8 mouse cellular contexts compared by ENCODE assay signal in the genomic region with DNA sequence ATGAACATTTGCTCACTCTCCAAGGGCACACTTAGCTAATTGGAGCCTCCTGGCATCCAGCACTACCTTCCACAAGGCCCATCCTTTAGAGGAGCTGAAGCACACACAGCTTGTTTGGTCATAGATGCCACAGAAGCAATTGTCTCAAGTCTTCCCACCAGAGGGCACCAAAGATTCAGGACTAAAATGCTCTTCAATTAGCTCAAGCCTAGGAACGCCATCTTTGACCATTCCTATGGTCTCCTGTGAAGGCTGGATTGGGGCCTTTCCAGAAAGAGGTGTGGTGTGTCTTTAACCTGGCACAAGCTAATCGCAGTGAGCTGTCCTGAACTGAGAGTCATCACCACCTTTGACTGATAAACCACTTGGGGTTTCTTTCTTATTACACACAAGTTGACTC. TPM values are rescaled to one million over a fixed set of nuclear protein-coding genes. Genes with fewer than 3 reads are reported as not detected.
DNase-seq lines count a peak whose midpoint lies in the region; ATAC-seq and TF ChIP-seq lines count a peak whose summit lies in the region.

No protein-coding gene starts in this region.

- H3K27me3 ChIP-seq in heart, embryonic 12.5 days (replicated peaks): no peaks in the 10 kb centered on the region
- no peaks in the 10 kb centered on the region for H3K27me3 ChIP-seq in kidney, embryonic 15.5 days
- H3K27me3 ChIP-seq in limb, embryonic 14.5 days (ENCODE audit: control insufficient read depth, insufficient read depth, low read length): no peaks in the 10 kb centered on the region
- H3K27me3 ChIP-seq in midbrain, postnatal 0 days (ENCODE audit: insufficient read depth, low read length): no peaks in the 10 kb centered on the region
- H3K27me3 ChIP-seq in stomach, embryonic 14.5 days (ENCODE audit: control insufficient read depth, insufficient read depth, low read length): no peaks in the 10 kb centered on the region

- peak; percentile 85 for ATAC-seq in erythroblast, adult 5-6 weeks (replicated peaks; ENCODE audit: low FRiP score, poor library complexity, severe bottlenecking)
- ATAC-seq in heart, embryonic 12.5 days (ENCODE audit: insufficient number of reproducible peaks, low FRiP score): peak; percentile 27
- ATAC-seq in kidney, embryonic 15.5 days (replicated peaks; ENCODE audit: low FRiP score): peak; percentile 33
- peak; percentile 32 for ATAC-seq in limb, embryonic 14.5 days (ENCODE audit: low FRiP score, low read depth)
- peak; percentile 68 for ATAC-seq in midbrain, postnatal 0 days (ENCODE audit: low FRiP score)
- ATAC-seq in stomach, embryonic 14.5 days (ENCODE audit: insufficient number of reproducible peaks, insufficient read depth, low FRiP score, low read depth): peak; percentile 47; the same call in 1 of the 2 replicates

- TF ChIP-seq CTCF in brain, embryonic 14.5 days (IDR thresholded peaks at IDR 0.05; ENCODE audit: borderline replicate concordance, extremely low read depth, insufficient read depth, insufficient read length): peak; percentile 80; the same call in 1 of the 2 replicates
- peak; percentile 96 for TF ChIP-seq CTCF in midbrain, postnatal 0 days (IDR thresholded peaks at IDR 0.05)

- 0% methylated on average over 2 of the region's 2 CpGs for WGBS in heart, embryonic 12.5 days
- 3% methylated on average over 2 of the region's 2 CpGs for WGBS in kidney, embryonic 15.5 days
- 2% methylated on average over 2 of the region's 2 CpGs for WGBS in limb, embryonic 14.5 days
- WGBS in midbrain, postnatal 0 days: 0% methylated on average over 2 of the region's 2 CpGs
- 0% methylated on average over 2 of the region's 2 CpGs for WGBS in stomach, embryonic 14.5 days

- H3K9me3 ChIP-seq in heart, embryonic 12.5 days (replicated peaks): no peaks in the 10 kb centered on the region
- H3K9me3 ChIP-seq in kidney, embryonic 15.5 days (replicated peaks): no peaks in the 10 kb centered on the region
- no peaks in the 10 kb centered on the region for H3K9me3 ChIP-seq in limb, embryonic 14.5 days (ENCODE audit: control insufficient read depth, low read length)
- H3K9me3 ChIP-seq in midbrain, postnatal 0 days (ENCODE audit: low read length): no peaks in the 10 kb centered on the region
- H3K9me3 ChIP-seq in stomach, embryonic 14.5 days (ENCODE audit: control insufficient read depth, low read depth, low read length): no peaks in the 10 kb centered on the region

- TF ChIP-seq POLR2A in brain, embryonic 14.5 days (IDR thresholded peaks at IDR 0.05; ENCODE audit: borderline replicate concordance, extremely low read depth, insufficient read depth, insufficient read length, poor library complexity, severe bottlenecking): no peak
- TF ChIP-seq POLR2A in limb, embryonic 14.5 days (IDR thresholded peaks at IDR 0.05; ENCODE audit: borderline replicate concordance, extremely low read depth, insufficient read depth, insufficient read length): no peak

- no peak overlapping the region for H3K4me3 ChIP-seq in heart, embryonic 12.5 days
- H3K4me3 ChIP-seq in kidney, embryonic 15.5 days (replicated peaks): no peak overlapping the region
- H3K4me3 ChIP-seq in limb, embryonic 14.5 days (replicated peaks; ENCODE audit: low read length): no peak overlapping the region
- H3K4me3 ChIP-seq in midbrain, postnatal 0 days (ENCODE audit: low read depth, low read length): no peak overlapping the region
- no peak overlapping the region for H3K4me3 ChIP-seq in stomach, embryonic 14.5 days (ENCODE audit: low read depth, low read length)

- H3K4me2 ChIP-seq in heart, embryonic 12.5 days: no peak overlapping the region
- H3K4me2 ChIP-seq in kidney, embryonic 15.5 days: no peak overlapping the region
- H3K4me2 ChIP-seq in limb, embryonic 14.5 days (replicated peaks; ENCODE audit: low read depth, low read length, severe bottlenecking): no peak overlapping the region
- no peak overlapping the region for H3K4me2 ChIP-seq in midbrain, postnatal 0 days (ENCODE audit: low read depth, low read length, poor library complexity, severe bottlenecking)
- H3K4me2 ChIP-seq in stomach, embryonic 14.5 days (replicated peaks; ENCODE audit: low read depth, low read length): no peak overlapping the region

- peak overlapping the region; percentile 98 for H3K27ac ChIP-seq in heart, embryonic 12.5 days (ENCODE audit: poor library complexity, severe bottlenecking)
- H3K27ac ChIP-seq in kidney, embryonic 15.5 days: peak overlapping the region; percentile 94
- peak overlapping the region; percentile 67 for H3K27ac ChIP-seq in limb, embryonic 14.5 days (replicated peaks; ENCODE audit: low read depth, low read length)
- H3K27ac ChIP-seq in midbrain, postnatal 0 days (ENCODE audit: low read depth, low read length): no peak overlapping the region
- H3K27ac ChIP-seq in stomach, embryonic 14.5 days (ENCODE audit: low read length): peak overlapping the region; percentile 84; the same call in 1 of the 2 replicates

- no peaks in the 10 kb centered on the region for H3K36me3 ChIP-seq in heart, embryonic 12.5 days
- H3K36me3 ChIP-seq in kidney, embryonic 15.5 days: no peaks in the 10 kb centered on the region
- H3K36me3 ChIP-seq in limb, embryonic 14.5 days (ENCODE audit: control insufficient read depth, insufficient read depth, low read length): no peaks in the 10 kb centered on the region
- H3K36me3 ChIP-seq in midbrain, postnatal 0 days (ENCODE audit: insufficient read depth, low read length): no peaks in the 10 kb centered on the region
- H3K36me3 ChIP-seq in stomach, embryonic 14.5 days (ENCODE audit: control insufficient read depth, insufficient read depth, low read length): no peaks in the 10 kb centered on the region

- peaks cover 57% of the 10 kb centered on the region for H3K4me1 ChIP-seq in heart, embryonic 12.5 days (replicated peaks)
- H3K4me1 ChIP-seq in kidney, embryonic 15.5 days: peaks cover 37% of the 10 kb centered on the region
- H3K4me1 ChIP-seq in limb, embryonic 14.5 days (ENCODE audit: control insufficient read depth, insufficient read depth, low read length): peaks cover 46% of the 10 kb centered on the region
- H3K4me1 ChIP-seq in midbrain, postnatal 0 days (ENCODE audit: insufficient read depth, low read length): 0 out of 2 replicates have a peak, but pooled peaks cover 7% of the 10 kb centered on the region
- H3K4me1 ChIP-seq in stomach, embryonic 14.5 days (ENCODE audit: control insufficient read depth, insufficient read depth, low read length): peaks cover 27% of the 10 kb centered on the region

- peak; percentile 90 for DNase-seq in CD4-positive, CD25-positive, alpha-beta regulatory T cell, adult 2 months (ENCODE audit: low read depth, low spot score)
- DNase-seq in brain, embryonic 14.5 days (ENCODE audit: low read depth): peak; percentile 96
- DNase-seq in limb, embryonic 14.5 days (ENCODE audit: low spot score): peak; percentile 97
- DNase-seq in midbrain, postnatal 0 days (ENCODE audit: low spot score): peak; percentile 97

- no peak overlapping the region for H3K9ac ChIP-seq in heart, embryonic 12.5 days
- no peak overlapping the region for H3K9ac ChIP-seq in kidney, embryonic 15.5 days
- no peak overlapping the region for H3K9ac ChIP-seq in limb, embryonic 14.5 days (ENCODE audit: low read depth, low read length, severe bottlenecking)
- H3K9ac ChIP-seq in midbrain, postnatal 0 days (replicated peaks; ENCODE audit: low read length, poor library complexity, severe bottlenecking): no peak overlapping the region
- no peak overlapping the region for H3K9ac ChIP-seq in stomach, embryonic 14.5 days (replicated peaks; ENCODE audit: low read depth, low read length)

RNA-seq across cellular contexts. Expression of a gene that starts 11.5 kb away (rescaled TPM):
- 8.7 and 11.4 TPM in 2 replicates for polyA plus RNA-seq in brain, embryonic 14.5 days (2012; rRNA removed)
- 35.9 and 36.6 TPM in 2 replicates for total RNA-seq in erythroblast, adult 5-6 weeks (2015; ENCODE audit: low replicate concordance)
- 34.0 and 40.8 TPM in 2 replicates for total RNA-seq in erythroblast, adult 5-6 weeks (2017; ENCODE audit: low replicate concordance)
- polyA plus RNA-seq in heart, embryonic 12.5 days (2016; fragmentation: Nextera tagmentation; extraction: Ambion mirVana): 76.7 and 77.8 TPM in 2 replicates
- polyA plus RNA-seq in kidney, embryonic 15.5 days (2015; fragmentation: Nextera tagmentation; extraction: Ambion mirVana): 66.0 and 70.0 TPM in 2 replicates
- polyA plus RNA-seq in limb, embryonic 14.5 days (2012; rRNA removed): 20.0 and 21.2 TPM in 2 replicates
- 43.2 and 46.5 TPM in 2 replicates for polyA plus RNA-seq in limb, embryonic 14.5 days (2014; fragmentation: Nextera tagmentation; extraction: Ambion mirVana)
- total RNA-seq in midbrain, postnatal 0 days (2014; rRNA removed): 4.4 and 5.2 TPM in 2 replicates
- 2.2 and 3.7 TPM in 2 replicates for polyA plus RNA-seq in midbrain, postnatal 0 days (2015; fragmentation: Nextera tagmentation; extraction: Ambion mirVana)
- polyA plus RNA-seq in stomach, embryonic 14.5 days (2014; fragmentation: Nextera tagmentation; extraction: Ambion mirVana): 52.6 and 56.5 TPM in 2 replicates

Comparison
In these comparisons a context has a peak if more than half of its experiments do, and no peak if none do; other contexts are left out.
1. ATAC-seq: peak in every context shown above with its lines; median percentile 85 in erythroblast, adult 5-6 weeks; 68 in midbrain, postnatal 0 days; 47 in stomach, embryonic 14.5 days; 33 in kidney, embryonic 15.5 days; 32 in limb, embryonic 14.5 days; 27 in heart, embryonic 12.5 days.